Mouse (Mus musculus) A20 (cell line): Measurements from ENCODE around the gene Gm13057.
"Not testable (repeated sequence)": the region's sequence is repeated elsewhere in the genome, so short reads cannot be mapped to it uniquely, and the experiment has no call there.

Source experiments
- DNase-seq: peaks from one replicate; pipeline ENCODE4 v3.0.0-alpha.2; 2011; ENCODE audit warnings: low read depth, low spot score

The Gm13057 gene

DNA sequence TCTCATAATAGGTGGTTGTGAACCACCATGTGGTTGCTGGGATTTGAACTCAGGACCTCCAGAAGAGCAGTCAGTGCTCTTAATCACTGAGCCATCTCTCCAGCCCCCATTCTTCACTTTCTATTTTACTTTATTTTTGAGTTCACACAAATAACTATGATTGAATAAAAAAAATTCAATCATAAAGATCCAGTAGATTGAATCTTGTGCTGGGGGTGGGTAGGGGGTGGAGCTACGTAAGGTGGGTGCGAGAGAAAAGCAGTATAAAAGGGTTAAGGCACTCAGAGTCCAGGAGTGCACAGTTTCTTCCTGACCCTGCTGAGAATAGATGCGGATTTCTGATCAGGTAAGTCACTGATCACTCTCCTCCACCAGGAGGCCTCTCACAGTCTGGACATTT is at the start of gene Gm13057, which contains the start of gene BC080695:
TSS of gene Gm13057 (plus strand) at position 310 of the 400 bp plus-strand sequence.
TSS of gene BC080695 (plus strand) at position 301 of the 400 bp plus-strand sequence.
- DNase-seq, result not testable (repeated sequence)

DNA sequence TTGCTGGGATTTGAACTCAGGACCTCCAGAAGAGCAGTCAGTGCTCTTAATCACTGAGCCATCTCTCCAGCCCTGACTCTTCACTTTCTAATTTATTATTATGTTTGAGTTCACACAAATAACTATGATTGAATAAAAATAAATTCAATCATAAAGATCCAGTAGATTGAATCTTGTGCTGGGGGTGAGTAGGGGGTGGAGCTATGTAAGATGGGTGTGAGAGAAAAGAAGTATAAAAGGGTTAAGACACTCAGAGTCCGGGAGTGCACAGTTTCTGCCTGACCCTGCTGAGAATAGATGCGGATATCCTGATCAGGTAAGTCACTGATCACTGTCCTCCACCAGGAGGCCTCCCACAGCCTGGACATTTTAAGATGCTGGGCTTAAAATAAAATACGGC is 40.5 kb upstream of the Gm13057 start, which contains the start of gene Gm13043:
TSS of gene Gm13043 (plus strand) at position 301 of the 400 bp plus-strand sequence.
- no peak for DNase-seq

DNA sequence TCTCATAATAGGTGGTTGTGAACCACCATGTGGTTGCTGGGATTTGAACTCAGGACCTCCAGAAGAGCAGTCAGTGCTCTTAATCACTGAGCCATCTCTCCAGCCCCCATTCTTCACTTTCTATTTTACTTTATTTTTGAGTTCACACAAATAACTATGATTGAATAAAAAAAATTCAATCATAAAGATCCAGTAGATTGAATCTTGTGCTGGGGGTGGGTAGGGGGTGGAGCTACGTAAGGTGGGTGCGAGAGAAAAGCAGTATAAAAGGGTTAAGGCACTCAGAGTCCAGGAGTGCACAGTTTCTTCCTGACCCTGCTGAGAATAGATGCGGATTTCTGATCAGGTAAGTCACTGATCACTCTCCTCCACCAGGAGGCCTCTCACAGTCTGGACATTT is 15.9 kb upstream of the Gm13057 start, which contains the start of gene Gm13040:
TSS of gene Gm13040 (plus strand) at position 301 of the 400 bp plus-strand sequence.
- DNase-seq, result not testable (repeated sequence)
